Mouse (Mus musculus): ENCODE results near the gene Slc17a7. TPM values are rescaled to one million over a fixed set of nuclear protein-coding genes. Genes with fewer than 3 reads are reported as not detected.

Slc17a7 gene
- total and polyA plus RNA-seq, 3 experiments, result 0.08 to 0.11 TPM; not detected in 1

- TF ChIP-seq CTCF (IDR thresholded peaks at IDR 0.05; ENCODE audit: low read depth, low read length) (no peak), GATA2 (IDR thresholded peaks at IDR 0.05; ENCODE audit: borderline replicate concordance, low read depth, low read length) (no peak), TAL1 (conservative IDR thresholded peaks at IDR 0.05; ENCODE audit: low read depth, low read length) (no peak), POLR2AphosphoS5 (IDR thresholded peaks at IDR 0.05; ENCODE audit: insufficient replicate concordance, low read depth, low read length) (no peak), GATA1 (IDR thresholded peaks at IDR 0.05; ENCODE audit: borderline replicate concordance, low read length) (no peak)
- no peak overlapping the region for H3K4me3 ChIP-seq (ENCODE audit: low read depth, low read length)
- ATAC-seq (ENCODE audit: extremely low read depth, insufficient number of reproducible peaks, low FRiP score, poor library complexity, severe bottlenecking), result no peak
- H3K36me3 ChIP-seq (replicated peaks), result peaks cover 57% of the 10 kb centered on the region
- peaks cover 47% of the 10 kb centered on the region for H3K4me1 ChIP-seq (ENCODE audit: insufficient read depth, low read depth, low read length)
- no peaks in the 10 kb centered on the region for H3K9me3 ChIP-seq (replicated peaks)
- no peak for DNase-seq (ENCODE audit: low spot score)
- H3K27me3 ChIP-seq (ENCODE audit: insufficient read depth, low read length), result peaks cover 17% of the 10 kb centered on the region
Measured at GRCm38 (mm10) chr7:45158991-45159390, 4.8 kb upstream of the Slc17a7 start.

- peaks cover 57% of the 10 kb centered on the region for H3K36me3 ChIP-seq (replicated peaks)
- H3K27me3 ChIP-seq (ENCODE audit: insufficient read depth, low read length), result peaks cover 30% of the 10 kb centered on the region
- no peak overlapping the region for H3K4me3 ChIP-seq (ENCODE audit: low read depth, low read length)
- no peak for DNase-seq (ENCODE audit: low spot score)
- ATAC-seq (ENCODE audit: extremely low read depth, insufficient number of reproducible peaks, low FRiP score, poor library complexity, severe bottlenecking), result no peak
- TF ChIP-seq TAL1 (conservative IDR thresholded peaks at IDR 0.05; ENCODE audit: low read depth, low read length) (no peak), POLR2AphosphoS5 (IDR thresholded peaks at IDR 0.05; ENCODE audit: insufficient replicate concordance, low read depth, low read length) (no peak), GATA1 (IDR thresholded peaks at IDR 0.05; ENCODE audit: borderline replicate concordance, low read length) (no peak), CTCF (IDR thresholded peaks at IDR 0.05; ENCODE audit: low read depth, low read length) (no peak)
- peaks cover 45% of the 10 kb centered on the region for H3K4me1 ChIP-seq (ENCODE audit: insufficient read depth, low read depth, low read length)
- no peaks in the 10 kb centered on the region for H3K9me3 ChIP-seq (replicated peaks)
Measured at GRCm38 (mm10) chr7:45160316-45160800, 3.4 kb upstream of the Slc17a7 start.

- Histone ChIP-seq H3K4me1 (ENCODE audit: insufficient read depth, low read depth, low read length) (peaks cover 39% of the 10 kb centered on the region), H3K27me3 (ENCODE audit: insufficient read depth, low read length) (peaks cover 36% of the 10 kb centered on the region), H3K36me3 (replicated peaks) (peaks cover 53% of the 10 kb centered on the region), H3K4me3 (ENCODE audit: low read depth, low read length) (no peak overlapping the region), H3K9me3 (replicated peaks) (no peaks in the 10 kb centered on the region)
- DNase-seq (ENCODE audit: low spot score) (no peak), ATAC-seq (ENCODE audit: extremely low read depth, insufficient number of reproducible peaks, low FRiP score, poor library complexity, severe bottlenecking) (no peak)
- TF ChIP-seq TAL1 (conservative IDR thresholded peaks at IDR 0.05; ENCODE audit: low read depth, low read length) (no peak), POLR2AphosphoS5 (IDR thresholded peaks at IDR 0.05; ENCODE audit: insufficient replicate concordance, low read depth, low read length) (no peak), GATA2 (IDR thresholded peaks at IDR 0.05; ENCODE audit: borderline replicate concordance, low read depth, low read length) (no peak), GATA1 (IDR thresholded peaks at IDR 0.05; ENCODE audit: borderline replicate concordance, low read length) (no peak), CTCF (IDR thresholded peaks at IDR 0.05; ENCODE audit: low read depth, low read length) (no peak)
Measured at GRCm38 (mm10) chr7:45160866-45161265, 2.9 kb upstream of the Slc17a7 start.

- DNase-seq (ENCODE audit: low spot score) (peak; percentile 85), ATAC-seq (ENCODE audit: extremely low read depth, insufficient number of reproducible peaks, low FRiP score, poor library complexity, severe bottlenecking) (0 out of 2 replicates have a peak, but pooled peaks have one; percentile 40)
- TF ChIP-seq CTCF (IDR thresholded peaks at IDR 0.05; ENCODE audit: low read depth, low read length) (peak; percentile 78), GATA2 (IDR thresholded peaks at IDR 0.05; ENCODE audit: borderline replicate concordance, low read depth, low read length) (no peak), TAL1 (conservative IDR thresholded peaks at IDR 0.05; ENCODE audit: low read depth, low read length) (no peak)
- Histone ChIP-seq H3K4me1 (ENCODE audit: insufficient read depth, low read depth, low read length) (peaks cover 33% of the 10 kb centered on the region), H3K36me3 (replicated peaks) (peaks cover 43% of the 10 kb centered on the region), H3K4me3 (ENCODE audit: low read depth, low read length) (peak overlapping the region; percentile 70), H3K27me3 (ENCODE audit: insufficient read depth, low read length) (peaks cover 43% of the 10 kb centered on the region), H3K9me3 (replicated peaks) (no peaks in the 10 kb centered on the region)
Measured at GRCm38 (mm10) chr7:45161612-45162473, 1.9 kb upstream of the Slc17a7 start.

GRCm38 (mm10) chr7:45162551-45162950 lies 1.2 kb upstream of the Slc17a7 start:
- Histone ChIP-seq H3K27me3 (ENCODE audit: insufficient read depth, low read length) (peaks cover 48% of the 10 kb centered on the region), H3K4me3 (ENCODE audit: low read depth, low read length) (peak overlapping the region; percentile 70; the same call in 1 of the 2 replicates), H3K36me3 (replicated peaks) (peaks cover 37% of the 10 kb centered on the region), H3K9me3 (replicated peaks) (no peaks in the 10 kb centered on the region), H3K4me1 (ENCODE audit: insufficient read depth, low read depth, low read length) (peaks cover 33% of the 10 kb centered on the region)
- ATAC-seq (ENCODE audit: extremely low read depth, insufficient number of reproducible peaks, low FRiP score, poor library complexity, severe bottlenecking), result no peak
- TF ChIP-seq GATA2 (IDR thresholded peaks at IDR 0.05; ENCODE audit: borderline replicate concordance, low read depth, low read length) (no peak), CTCF (IDR thresholded peaks at IDR 0.05; ENCODE audit: low read depth, low read length) (no peak), POLR2AphosphoS5 (IDR thresholded peaks at IDR 0.05; ENCODE audit: insufficient replicate concordance, low read depth, low read length) (no peak), GATA1 (IDR thresholded peaks at IDR 0.05; ENCODE audit: borderline replicate concordance, low read length) (no peak), TAL1 (conservative IDR thresholded peaks at IDR 0.05; ENCODE audit: low read depth, low read length) (no peak)
- DNase-seq (ENCODE audit: low spot score), result no peak

- ATAC-seq (ENCODE audit: extremely low read depth, insufficient number of reproducible peaks, low FRiP score, poor library complexity, severe bottlenecking) (no peak), DNase-seq (ENCODE audit: low spot score) (no peak)
- Histone ChIP-seq H3K4me1 (ENCODE audit: insufficient read depth, low read depth, low read length) (peaks cover 33% of the 10 kb centered on the region), H3K27me3 (ENCODE audit: insufficient read depth, low read length) (peaks cover 54% of the 10 kb centered on the region), H3K36me3 (replicated peaks) (peaks cover 31% of the 10 kb centered on the region), H3K9me3 (replicated peaks) (no peaks in the 10 kb centered on the region), H3K4me3 (ENCODE audit: low read depth, low read length) (no peak overlapping the region)
- TF ChIP-seq CTCF (IDR thresholded peaks at IDR 0.05; ENCODE audit: low read depth, low read length) (no peak), TAL1 (conservative IDR thresholded peaks at IDR 0.05; ENCODE audit: low read depth, low read length) (no peak), GATA1 (IDR thresholded peaks at IDR 0.05; ENCODE audit: borderline replicate concordance, low read length) (no peak), POLR2AphosphoS5 (IDR thresholded peaks at IDR 0.05; ENCODE audit: insufficient replicate concordance, low read depth, low read length) (no peak), GATA2 (IDR thresholded peaks at IDR 0.05; ENCODE audit: borderline replicate concordance, low read depth, low read length) (no peak)
Measured at GRCm38 (mm10) chr7:45162996-45163615, 643 bp upstream of the Slc17a7 start.

Data from G1E (cell line).